Mouse (Mus musculus) forebrain, embryonic 11.5 days (tissue): ENCODE measurements around the gene Csdc2. TPM values are rescaled to one million over a fixed set of nuclear protein-coding genes. Genes with fewer than 3 reads are reported as not detected.

ENCODE experiments used
- ATAC-seq: fragments of 200-750 bp; cut with Nextera tagmentation; replicated peaks from 2 replicates; pipeline ENCODE4 v1.8.0; 2017; ENCODE audit warnings: moderate TSS enrichment; ENCODE audit not compliant: low FRiP score
- DNase-seq: peaks from one replicate; pipeline ENCODE4 v3.0.0-alpha.2; 2017; ENCODE audit warnings: low spot score
- H3K27ac ChIP-seq: fragments of 300-500 bp; sonication (generic); 2 replicates; pipeline ENCODE4 v1.5.1; 2014; ENCODE audit warnings: low read depth, low read length
- H3K27me3 ChIP-seq: fragments of 300-500 bp; sonication (generic); 2 replicates; pipeline ENCODE4 v1.6.1; 2014; ENCODE audit warnings: mild to moderate bottlenecking, low read length, mixed read lengths; ENCODE audit not compliant: control insufficient read depth, insufficient read depth
- H3K36me3 ChIP-seq: fragments of 300-500 bp; sonication (generic); 2 replicates; pipeline ENCODE4 v1.6.1; 2014; ENCODE audit warnings: mild to moderate bottlenecking, low read length, moderate library complexity, mixed read lengths; ENCODE audit not compliant: control insufficient read depth, insufficient read depth
- H3K4me1 ChIP-seq: fragments of 300-500 bp; sonication (generic); replicated peaks from 2 replicates; pipeline ENCODE4 v1.6.1; 2014; ENCODE audit warnings: low read length, mixed read lengths; ENCODE audit not compliant: control insufficient read depth, insufficient read depth
- H3K4me2 ChIP-seq: fragments of 300-500 bp; sonication (generic); 2 replicates; pipeline ENCODE4 v1.6.1; 2014; ENCODE audit warnings: low read depth, mild to moderate bottlenecking, low read length, moderate library complexity, mixed read lengths; ENCODE audit not compliant: severe bottlenecking
- H3K4me3 ChIP-seq: fragments of 300-500 bp; sonication (generic); 2 replicates; pipeline ENCODE4 v1.5.1; 2014; ENCODE audit warnings: low read depth, low read length
- H3K9ac ChIP-seq: fragments of 300-500 bp; sonication (generic); 2 replicates; pipeline ENCODE4 v1.6.1; 2014; ENCODE audit warnings: low read length
- H3K9me3 ChIP-seq: fragments of 300-500 bp; sonication (generic); 2 replicates; pipeline ENCODE4 v1.6.1; 2016; ENCODE audit warnings: low read length, mixed read lengths; ENCODE audit not compliant: control insufficient read depth
- WGBS: fragments of 180-500 bp; shearing (Covaris S2); extraction: QIAGEN DNeasy Blood & Tissue Kit; methylation state at CpG from one replicate; pipeline ENCODE4 v1.1.7; 2014; 5-methylcytosine and 5-hydroxymethylcytosine counted together
- polyA plus RNA-seq: library from polyadenylated mRNA; unstranded; fragments of >200 nt; fragmentation: Nextera tagmentation; extraction: Ambion mirVana; gene quantifications from 2 replicates; pipeline ENCODE4 v1.2.1, GENCODE M21; 2014

Gene Csdc2
- polyA plus RNA-seq, 1 experiment from 2014 or later, result 16.6 TPM

DNA sequence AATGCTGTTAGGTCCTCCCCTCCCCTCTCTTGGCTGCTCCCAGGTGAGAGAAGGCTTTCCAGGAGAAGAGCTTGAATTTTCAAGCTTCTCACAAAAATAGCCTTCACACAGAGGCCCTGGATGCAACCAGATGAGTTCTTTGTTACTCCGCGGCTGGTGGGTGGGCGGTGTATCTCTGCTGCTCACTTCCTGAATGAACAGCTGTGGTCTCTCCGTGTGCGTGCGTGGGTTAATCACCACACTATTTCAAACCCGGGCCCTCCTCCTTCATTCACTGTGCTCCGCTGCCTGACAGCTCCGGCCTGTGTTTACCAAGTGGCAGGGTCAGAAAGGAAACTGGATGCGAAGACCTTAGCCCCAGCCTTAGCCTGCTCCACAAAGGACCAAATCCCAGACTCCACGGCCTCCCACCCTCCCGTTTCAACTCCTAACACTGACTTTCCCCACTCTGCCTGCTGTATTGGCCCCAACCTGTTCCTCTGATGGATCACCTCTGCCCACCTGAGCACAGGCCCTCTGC, 3.5 kb upstream of the Csdc2 start:
- WGBS, result 41% methylated on average over 12 of the region's 12 CpGs
- DNase-seq, result no peak
- H3K4me1 ChIP-seq, result peaks cover 12% of the 10 kb centered on the region
- H3K9ac ChIP-seq, result peak overlapping the region; percentile 12; the same call in 1 of the 2 replicates
- H3K27me3 ChIP-seq, result no peaks in the 10 kb centered on the region; the same call in 1 of the 2 replicates
- no peak overlapping the region for H3K4me2 ChIP-seq
- H3K4me3 ChIP-seq, result no peak overlapping the region
- H3K27ac ChIP-seq, result no peak overlapping the region
- no peaks in the 10 kb centered on the region for H3K9me3 ChIP-seq
- no peaks in the 10 kb centered on the region for H3K36me3 ChIP-seq
- no peak for ATAC-seq

DNA sequence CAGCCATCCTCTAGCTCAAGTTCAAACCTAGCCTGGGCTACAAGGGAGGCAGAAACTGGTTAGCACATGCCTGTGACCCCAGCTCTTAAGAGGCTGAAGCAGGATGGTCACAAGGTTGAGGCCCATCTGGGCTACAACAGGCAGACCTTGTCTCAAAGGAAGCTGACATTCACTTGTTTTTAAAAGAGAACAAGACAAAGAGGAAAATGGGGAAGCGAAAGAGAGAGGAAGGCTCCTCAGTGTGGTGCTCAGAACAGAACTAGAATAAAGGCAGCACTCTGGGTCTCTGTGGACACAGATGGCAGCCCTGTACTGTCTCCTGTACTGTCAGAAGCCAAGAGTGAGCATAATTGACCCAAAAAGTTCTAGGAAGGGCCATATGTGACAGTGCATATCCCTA, 2.6 kb upstream of the Csdc2 start:
- Histone ChIP-seq H3K4me3 (no peak overlapping the region), H3K27ac (no peak overlapping the region), H3K36me3 (no peaks in the 10 kb centered on the region), H3K4me2 (no peak overlapping the region), H3K9ac (no peak overlapping the region), H3K27me3 (no peaks in the 10 kb centered on the region; the same call in 1 of the 2 replicates), H3K9me3 (no peaks in the 10 kb centered on the region), H3K4me1 (peaks cover 12% of the 10 kb centered on the region)
- DNase-seq (no peak), ATAC-seq (no peak)
- 91% methylated on average over 1 of the region's 1 CpGs for WGBS

- DNase-seq (no peak), ATAC-seq (no peak)
- H3K9me3 ChIP-seq, result no peaks in the 10 kb centered on the region
- no peak overlapping the region for H3K27ac ChIP-seq
- peaks cover 12% of the 10 kb centered on the region for H3K4me1 ChIP-seq
- no peaks in the 10 kb centered on the region for H3K36me3 ChIP-seq
- H3K4me3 ChIP-seq, result peak overlapping the region; percentile 39
- H3K4me2 ChIP-seq, result peak overlapping the region; percentile 75
- H3K27me3 ChIP-seq, result no peaks in the 10 kb centered on the region; the same call in 1 of the 2 replicates
- peak overlapping the region; percentile 61 for H3K9ac ChIP-seq
- 56% methylated on average over 7 of the region's 7 CpGs for WGBS
These were observed 506 bp upstream of the Csdc2 start for GRCm38 (mm10) chr15:81935869-81936637.

DNA sequence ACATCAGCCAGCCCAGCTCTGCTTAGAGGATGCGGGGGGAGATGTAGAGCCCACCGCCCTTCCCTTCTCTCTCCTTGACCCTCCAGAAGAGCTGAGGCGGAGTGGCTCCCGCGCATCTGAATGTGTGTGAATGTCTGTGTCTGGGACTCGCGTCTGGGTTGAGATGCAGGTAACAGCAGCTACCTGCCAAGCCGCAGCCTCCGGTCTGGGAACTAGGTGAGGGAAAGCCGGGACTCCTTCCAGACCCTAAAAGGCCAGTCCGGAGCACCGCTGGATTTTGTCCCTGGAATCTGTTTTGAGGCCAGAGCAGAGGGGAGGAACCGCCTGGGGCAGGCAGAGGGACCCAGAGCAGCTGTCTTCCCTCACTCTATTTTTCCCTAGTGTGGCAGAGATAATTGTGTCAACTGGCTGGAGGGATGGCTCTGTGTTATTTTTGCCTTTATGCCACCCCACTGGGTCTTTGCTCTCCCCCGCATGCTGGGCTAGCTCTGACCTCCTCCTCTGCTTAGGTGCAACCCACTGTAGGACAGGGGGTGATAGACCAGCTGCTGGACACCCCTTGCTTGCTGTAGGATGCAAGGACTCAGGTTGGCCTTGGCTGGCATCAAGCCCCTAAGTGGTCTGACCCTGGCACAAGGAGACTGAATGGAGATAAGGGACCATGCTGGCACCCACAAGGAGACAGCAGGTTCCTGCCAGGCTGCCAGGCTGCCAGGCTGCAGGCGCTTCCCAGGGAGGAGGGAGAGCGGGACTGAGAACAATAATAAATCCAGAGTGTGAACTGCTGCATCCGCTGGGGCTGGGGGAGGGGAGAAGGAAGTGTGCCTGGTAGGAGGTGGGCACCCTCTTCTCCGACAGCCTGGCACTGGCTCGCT, 776 bp downstream of the Csdc2 start:
- peak overlapping the region; percentile 75 for H3K4me2 ChIP-seq
- no peak overlapping the region for H3K27ac ChIP-seq
- peak overlapping the region; percentile 39 for H3K4me3 ChIP-seq
- H3K9me3 ChIP-seq, result no peaks in the 10 kb centered on the region
- peak overlapping the region; percentile 61 for H3K9ac ChIP-seq
- H3K4me1 ChIP-seq, result peaks cover 12% of the 10 kb centered on the region
- DNase-seq (peak; percentile 58), ATAC-seq (no peak)
- 7% methylated on average over 19 of the region's 19 CpGs for WGBS
- H3K36me3 ChIP-seq, result no peaks in the 10 kb centered on the region
- H3K27me3 ChIP-seq, result no peaks in the 10 kb centered on the region; the same call in 1 of the 2 replicates

GRCm38 (mm10) chr15:81938246-81938645, 1.7 kb downstream of the Csdc2 start:
- DNase-seq (peak; percentile 74), ATAC-seq (peak; percentile 47)
- H3K4me2 ChIP-seq, result no peak overlapping the region

DNA sequence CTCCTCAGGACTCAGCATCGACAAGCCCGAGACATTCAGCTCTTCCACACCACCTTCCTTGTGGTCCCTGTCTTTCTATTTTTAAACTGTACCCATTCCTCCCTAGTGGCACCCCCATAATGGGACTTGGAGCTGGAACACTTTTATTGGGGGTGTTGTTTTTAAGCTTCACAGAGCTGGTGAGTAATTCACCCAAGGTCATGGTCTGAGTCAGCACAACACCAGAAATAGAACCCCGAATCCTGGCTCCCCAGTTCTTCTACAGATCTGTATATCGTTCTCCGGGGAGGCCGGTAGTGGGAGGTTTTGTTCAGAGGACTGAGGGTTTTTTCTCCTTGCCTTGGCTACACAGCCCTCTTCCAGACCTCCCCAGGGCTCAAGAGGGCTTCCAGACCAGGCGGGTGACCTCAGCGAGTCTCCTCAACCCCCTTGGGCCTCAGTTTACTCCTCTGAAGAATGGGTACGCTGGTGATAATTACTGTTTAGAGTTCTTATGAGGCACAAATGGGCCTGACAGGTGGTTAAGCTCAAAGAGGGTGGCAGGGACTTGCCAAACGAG, 2.7 kb downstream of the Csdc2 start:
- DNase-seq, result no peak
- no peak for ATAC-seq
- Histone ChIP-seq H3K4me2 (no peak overlapping the region), H3K9ac (no peak overlapping the region), H3K36me3 (no peaks in the 10 kb centered on the region), H3K9me3 (no peaks in the 10 kb centered on the region), H3K27ac (no peak overlapping the region), H3K4me1 (peaks cover 17% of the 10 kb centered on the region), H3K27me3 (no peaks in the 10 kb centered on the region; the same call in 1 of the 2 replicates), H3K4me3 (no peak overlapping the region)
- 89% methylated on average over 10 of the region's 10 CpGs for WGBS

More at GRCm38 (mm10) chr15:81938246-81938645, 1.7 kb downstream of the Csdc2 start:
- Histone ChIP-seq H3K27me3 (no peaks in the 10 kb centered on the region; the same call in 1 of the 2 replicates), H3K36me3 (no peaks in the 10 kb centered on the region), H3K4me3 (no peak overlapping the region), H3K9ac (no peak overlapping the region), H3K27ac (no peak overlapping the region), H3K4me1 (peaks cover 13% of the 10 kb centered on the region), H3K9me3 (no peaks in the 10 kb centered on the region)
- 23% methylated on average over 2 of the region's 2 CpGs for WGBS

GRCm38 (mm10) chr15:81939774-81940173, 3.2 kb downstream of the Csdc2 start:
- Histone ChIP-seq H3K4me1 (peaks cover 17% of the 10 kb centered on the region), H3K27me3 (no peaks in the 10 kb centered on the region; the same call in 1 of the 2 replicates), H3K4me3 (no peak overlapping the region), H3K4me2 (no peak overlapping the region), H3K9ac (no peak overlapping the region), H3K9me3 (no peaks in the 10 kb centered on the region), H3K36me3 (no peaks in the 10 kb centered on the region), H3K27ac (no peak overlapping the region)
- no peak for ATAC-seq
- no peak for DNase-seq
- WGBS, result 91% methylated on average over 4 of the region's 4 CpGs

- peaks cover 17% of the 10 kb centered on the region for H3K4me1 ChIP-seq
- no peak overlapping the region for H3K4me2 ChIP-seq
- 93% methylated on average over 5 of the region's 5 CpGs for WGBS
- no peak overlapping the region for H3K4me3 ChIP-seq
- H3K36me3 ChIP-seq, result no peaks in the 10 kb centered on the region
- H3K9me3 ChIP-seq, result no peaks in the 10 kb centered on the region
- no peak for DNase-seq
- no peak overlapping the region for H3K27ac ChIP-seq
- H3K9ac ChIP-seq, result no peak overlapping the region
- ATAC-seq, result no peak
- no peaks in the 10 kb centered on the region; the same call in 1 of the 2 replicates for H3K27me3 ChIP-seq
These were observed 3.7 kb downstream of the Csdc2 start for GRCm38 (mm10) chr15:81940219-81940618.
